In the genomic region with DNA sequence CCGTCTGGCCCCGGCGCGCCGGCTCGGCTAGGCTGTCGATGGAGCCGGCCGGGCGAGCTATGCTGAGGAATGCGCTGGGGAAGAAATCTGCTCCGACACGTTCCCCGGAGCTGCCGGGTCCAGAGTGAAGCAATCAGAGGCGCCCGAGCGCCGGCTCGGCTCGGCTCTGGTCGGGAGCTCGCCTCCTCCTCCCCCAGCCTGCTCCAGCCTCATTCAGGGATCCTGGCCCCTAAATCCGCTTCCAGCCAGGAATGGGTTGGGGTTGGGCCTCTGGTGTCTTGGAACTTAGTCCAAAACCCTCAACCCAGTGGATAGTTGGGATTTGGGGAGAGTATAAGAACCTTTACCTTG, we compare ENCODE assay signal across 12 mouse cellular contexts. TPM values are rescaled to one million over a fixed set of nuclear protein-coding genes. Genes with fewer than 3 reads are reported as not detected.
DNase-seq lines count a peak whose midpoint lies in the region; ATAC-seq and TF ChIP-seq lines count a peak whose summit lies in the region.
"Had no signal": no experiment of that assay in that cellular context is flagged by ENCODE, and none has a peak within 500 bp of the region (broad histone marks: within the 10 kb centered on the region; RNA-seq: fewer than 3 reads in every experiment).

No protein-coding gene starts in this region.

- TF ChIP-seq CTCF in lung, postnatal 0 days (IDR thresholded peaks at IDR 0.05), result no peak

- H3K27me3 ChIP-seq in lung, postnatal 0 days (replicated peaks; ENCODE audit: insufficient read depth, low read length), result peaks cover 78% of the 10 kb centered on the region

- under 1% methylated on average over 18 of the region's 24 CpGs for WGBS in lung, postnatal 0 days

- ATAC-seq in lung, postnatal 0 days, result peak; percentile 76

- no peak overlapping the region for H3K27ac ChIP-seq in lung, postnatal 0 days (ENCODE audit: low read length)
- H3K27ac ChIP-seq: hindbrain, embryonic 13.5 days had no signal

- no peak overlapping the region for H3K4me2 ChIP-seq in lung, postnatal 0 days (replicated peaks; ENCODE audit: low read depth, low read length)
- H3K4me2 ChIP-seq: hindbrain, embryonic 13.5 days had no signal

- no peaks in the 10 kb centered on the region for H3K36me3 ChIP-seq in lung, postnatal 0 days (ENCODE audit: insufficient read depth, low read length)
- H3K36me3 ChIP-seq: G1E; hindbrain, embryonic 13.5 days had no signal

- peak; percentile 50 for DNase-seq in gastrocnemius, postnatal 10 days
- no peak for DNase-seq in gastrocnemius, adult 8-10 months (ENCODE audit: low spot score in 2 of 2)
- peak; percentile 60 for DNase-seq in lung, postnatal 0 days (ENCODE audit: low spot score)
- no peak for DNase-seq in lung, postnatal 36 days
- DNase-seq in kidney, postnatal 36 days, result peak; percentile 28 to 39
- peak; percentile 71 for DNase-seq in urinary bladder, postnatal 14 days (ENCODE audit: low spot score)
- DNase-seq in right cerebral cortex, adult 2 months (ENCODE audit: low spot score in 2 of 2), result no peak
- DNase-seq in cerebellum, adult 11 months, result no peak

- H3K4me1 ChIP-seq in lung, postnatal 0 days (ENCODE audit: insufficient read depth, low read depth, low read length), result no peaks in the 10 kb centered on the region

- no peak overlapping the region for H3K4me3 ChIP-seq in lung, postnatal 0 days (ENCODE audit: low read depth, low read length)

- no peak overlapping the region for H3K9ac ChIP-seq in lung, postnatal 0 days (replicated peaks; ENCODE audit: low read depth)
- H3K9ac ChIP-seq: hindbrain, embryonic 13.5 days had no signal

- no peaks in the 10 kb centered on the region for H3K9me3 ChIP-seq in lung, postnatal 0 days (ENCODE audit: low read length)
- H3K9me3 ChIP-seq: hindbrain, embryonic 13.5 days had no signal

- TF ChIP-seq EP300 in lung, postnatal 0 days (IDR thresholded peaks at IDR 0.05), result no peak

RNA-seq across cellular contexts. Expression of a gene that starts 1.1 kb away (rescaled TPM):
- not detected for total RNA-seq in gastrocnemius, postnatal 10 days (2021)
- not detected for total RNA-seq in gastrocnemius, adult 8-10 months (2022)
- not detected in 2 replicates for polyA plus RNA-seq in lung, postnatal 0 days (2015; fragmentation: Nextera tagmentation; extraction: Ambion mirVana)
- total RNA-seq: G1E; left cerebral cortex, postnatal 10 days had no signal
- polyA plus RNA-seq: G1E; hindbrain, embryonic 13.5 days; spleen, adult 2 months had no signal

RNA-seq across cellular contexts. Expression of a gene that starts 14.6 kb away (rescaled TPM):
- total RNA-seq in gastrocnemius, postnatal 10 days (2021), result not detected
- not detected for total RNA-seq in gastrocnemius, adult 8-10 months (2022)
- not detected in 2 replicates for polyA plus RNA-seq in lung, postnatal 0 days (2015; fragmentation: Nextera tagmentation; extraction: Ambion mirVana)
- total RNA-seq: G1E; left cerebral cortex, postnatal 10 days had no signal
- polyA plus RNA-seq: G1E; hindbrain, embryonic 13.5 days; spleen, adult 2 months had no signal

RNA-seq across cellular contexts. Expression of a gene that starts 32.2 kb away (rescaled TPM):
- total RNA-seq in gastrocnemius, postnatal 10 days (2021), result 1 to 10 TPM; 8.4 to 9.6 TPM
- 1 to 10 TPM; 6.0 to 8.8 (median 7.6) TPM for total RNA-seq in gastrocnemius, adult 8-10 months (2022)
- polyA plus RNA-seq in lung, postnatal 0 days (2015; fragmentation: Nextera tagmentation; extraction: Ambion mirVana), result not detected in 2 replicates
- total RNA-seq: left cerebral cortex, postnatal 10 days had no signal
- polyA plus RNA-seq: G1E; hindbrain, embryonic 13.5 days; spleen, adult 2 months had no signal

RNA-seq across cellular contexts. Expression of a gene that starts 44.6 kb away (rescaled TPM):
- total RNA-seq in gastrocnemius, postnatal 10 days (2021), result 10 to 100 TPM; 50.7 to 51.2 TPM
- total RNA-seq in gastrocnemius, adult 8-10 months (2022), result 100 to 1,000 TPM in 1 of 4 experiments, 10 to 100 TPM in 3; 77.4 to 106 (median 88.9) TPM
- not detected in 2 replicates for polyA plus RNA-seq in lung, postnatal 0 days (2015; fragmentation: Nextera tagmentation; extraction: Ambion mirVana)
- total RNA-seq: left cerebral cortex, postnatal 10 days had no signal
- polyA plus RNA-seq: hindbrain, embryonic 13.5 days; spleen, adult 2 months had no signal

RNA-seq across cellular contexts. Expression of a gene that starts 45.3 kb away (rescaled TPM):
- 1 to 10 TPM; 2.1 to 3.6 TPM for total RNA-seq in gastrocnemius, postnatal 10 days (2021)
- 1 to 10 TPM; 1.6 to 3.4 (median 2.4) TPM for total RNA-seq in gastrocnemius, adult 8-10 months (2022)
- 0.23 TPM in 1 of 2 replicates, not detected in the other for polyA plus RNA-seq in lung, postnatal 0 days (2015; fragmentation: Nextera tagmentation; extraction: Ambion mirVana)
- total RNA-seq: left cerebral cortex, postnatal 10 days had no signal

Comparison
In these comparisons a context has a peak if more than half of its experiments do, and no peak if none do; other contexts are left out.
1. DNase-seq: peak in gastrocnemius, postnatal 10 days (single experiment), lung, postnatal 0 days (single experiment), kidney, postnatal 36 days (2 of 2) and urinary bladder, postnatal 14 days (single experiment); none in gastrocnemius, adult 8-10 months (0 of 2), lung, postnatal 36 days (single experiment), right cerebral cortex, adult 2 months (0 of 2) and cerebellum, adult 11 months (single experiment).